Mouse (Mus musculus) stomach, embryonic 14.5 days (tissue): ENCODE results near the gene Hk1. TPM values are rescaled to one million over a fixed set of nuclear protein-coding genes. Genes with fewer than 3 reads are reported as not detected.

Experiments
- ATAC-seq: fragments of 200-750 bp; cut with Nextera tagmentation; 2 replicates; pipeline ENCODE4 v1.8.0; 2017; ENCODE audit warnings: low read depth, moderate TSS enrichment; ENCODE audit not compliant: insufficient number of reproducible peaks, insufficient read depth, low FRiP score
- H3K27ac ChIP-seq: fragments of 300-500 bp; sonication (generic); 2 replicates; pipeline ENCODE4 v1.5.1; 2014; ENCODE audit warnings: mild to moderate bottlenecking, low read length, moderate library complexity, mixed read lengths
- H3K27me3 ChIP-seq: fragments of 300-500 bp; sonication (generic); 2 replicates; pipeline ENCODE4 v1.6.1; 2014; ENCODE audit warnings: low read length, control low read depth, mixed read lengths; ENCODE audit not compliant: control insufficient read depth, insufficient read depth
- H3K36me3 ChIP-seq: fragments of 300-500 bp; sonication (generic); 2 replicates; pipeline ENCODE4 v1.6.1; 2014; ENCODE audit warnings: mild to moderate bottlenecking, control low read depth, low read length, moderate library complexity, mixed read lengths; ENCODE audit not compliant: control insufficient read depth, insufficient read depth
- H3K4me1 ChIP-seq: fragments of 300-500 bp; sonication (generic); 2 replicates; pipeline ENCODE4 v1.6.1; 2014; ENCODE audit warnings: low read length, control low read depth, mixed read lengths; ENCODE audit not compliant: control insufficient read depth, insufficient read depth
- H3K4me2 ChIP-seq: fragments of 300-500 bp; sonication (generic); replicated peaks from 2 replicates; pipeline ENCODE4 v1.6.1; 2014; ENCODE audit warnings: low read depth, low read length, control low read depth
- H3K4me3 ChIP-seq: fragments of 300-500 bp; sonication (generic); 2 replicates; pipeline ENCODE4 v1.5.1; 2014; ENCODE audit warnings: low read depth, low read length, control low read depth
- H3K9ac ChIP-seq: fragments of 300-500 bp; sonication (generic); replicated peaks from 2 replicates; pipeline ENCODE4 v1.6.1; 2014; ENCODE audit warnings: low read depth, mild to moderate bottlenecking, control low read depth, low read length, moderate library complexity, mixed read lengths
- H3K9me3 ChIP-seq: fragments of 300-500 bp; sonication (generic); 2 replicates; pipeline ENCODE4 v1.6.1; 2016; ENCODE audit warnings: low read depth, low read length, control low read depth; ENCODE audit not compliant: control insufficient read depth
- WGBS: fragments of 180-500 bp; shearing (Covaris S2); extraction: QIAGEN DNeasy Blood & Tissue Kit; methylation state at CpG from one replicate; pipeline ENCODE4 v1.1.7; 2014; 5-methylcytosine and 5-hydroxymethylcytosine counted together
- polyA plus RNA-seq: library from polyadenylated mRNA; unstranded; fragments of >200 nt; fragmentation: Nextera tagmentation; extraction: Ambion mirVana; gene quantifications from 2 replicates; pipeline ENCODE4 v1.2.1, GENCODE M21; 2014

Hk1 gene
- polyA plus RNA-seq, result 19.4 and 23.6 TPM in 2 replicates

DNA sequence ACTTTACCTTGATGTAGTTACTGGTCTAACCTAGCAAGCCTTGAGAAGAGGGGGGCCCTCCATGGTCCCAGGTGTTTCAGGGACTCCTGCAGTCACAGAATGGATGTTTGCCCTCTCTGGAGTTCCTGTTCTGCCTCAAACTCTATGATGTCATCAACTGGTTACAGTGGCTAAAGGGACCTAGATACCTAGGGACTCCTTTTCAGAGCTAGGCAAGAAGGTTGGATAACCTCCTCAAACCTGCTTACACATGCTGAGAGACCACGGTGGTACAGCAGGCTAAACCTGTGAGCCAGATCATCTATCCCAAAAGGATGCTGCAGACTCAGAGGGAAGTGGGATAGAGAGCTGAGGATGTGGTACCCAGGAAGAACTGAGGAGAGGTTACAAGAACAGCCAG is at the start of gene Hk1:
Gene Hk1 (minus strand): TSS at position 101 of the 400 bp plus-strand sequence.
- 84% methylated on average over 1 of the region's 1 CpGs for WGBS
- H3K4me2 ChIP-seq, result no peak within 1 kb of the TSS
- ATAC-seq, result no peak

DNA sequence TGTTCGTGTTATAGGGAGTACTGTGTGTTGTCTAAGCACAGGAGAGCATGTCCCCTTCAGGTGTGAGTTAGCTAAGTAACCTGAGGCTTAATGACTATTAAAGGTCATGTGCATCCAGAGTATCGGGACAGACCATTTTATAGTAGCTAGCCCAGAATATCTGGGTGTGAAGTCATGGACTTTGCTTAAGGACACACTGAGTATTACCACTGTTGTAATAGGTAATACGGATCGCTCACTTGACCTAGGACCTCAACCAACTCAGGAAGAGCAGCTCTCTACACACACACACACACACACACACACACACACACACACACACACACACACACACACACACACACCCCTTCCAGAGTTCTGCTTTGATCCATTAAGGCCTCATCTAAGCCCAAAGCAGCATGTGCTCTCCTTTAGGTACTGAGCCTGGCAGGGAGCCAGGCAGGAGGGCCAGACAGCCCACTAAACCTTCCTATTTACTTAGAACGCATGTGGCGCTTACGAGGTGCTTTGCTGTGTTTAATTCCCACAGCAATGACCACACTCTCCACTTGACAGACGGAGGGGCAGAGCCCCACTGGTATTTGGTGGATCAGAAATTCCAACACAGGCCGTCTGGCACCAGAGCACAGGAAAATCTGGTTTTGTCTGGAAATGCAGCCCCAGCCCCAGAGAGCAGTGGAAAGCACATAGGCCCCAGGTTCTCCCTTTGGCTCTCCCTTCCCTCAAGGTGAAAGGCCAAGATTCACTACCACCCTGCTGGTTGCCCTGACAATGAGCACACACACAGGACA is 45.6 kb upstream of the Hk1 start:
- Histone ChIP-seq H3K27ac (peak overlapping the region; percentile 44; the same call in 1 of the 2 replicates), H3K4me2 (no peak overlapping the region), H3K27me3 (no peaks in the 10 kb centered on the region), H3K4me1 (0 out of 2 replicates have a peak, but pooled peaks cover 8% of the 10 kb centered on the region), H3K36me3 (peaks cover 22% of the 10 kb centered on the region), H3K9me3 (no peaks in the 10 kb centered on the region), H3K9ac (no peak overlapping the region), H3K4me3 (no peak overlapping the region)
- 34% methylated on average over 9 of the region's 9 CpGs for WGBS
- peak; percentile 43; the same call in 1 of the 2 replicates for ATAC-seq

More for the DNA sequence above, at the start of gene Hk1:
- no peaks in the 10 kb centered on the region for H3K36me3 ChIP-seq
- no peak within 1 kb of the TSS for H3K27ac ChIP-seq
- no peaks in the 10 kb centered on the region for H3K27me3 ChIP-seq
- no peak within 1 kb of the TSS for H3K9ac ChIP-seq
- H3K9me3 ChIP-seq, result no peaks in the 10 kb centered on the region
- no peaks in the 10 kb centered on the region for H3K4me1 ChIP-seq
- no peak within 1 kb of the TSS for H3K4me3 ChIP-seq

DNA sequence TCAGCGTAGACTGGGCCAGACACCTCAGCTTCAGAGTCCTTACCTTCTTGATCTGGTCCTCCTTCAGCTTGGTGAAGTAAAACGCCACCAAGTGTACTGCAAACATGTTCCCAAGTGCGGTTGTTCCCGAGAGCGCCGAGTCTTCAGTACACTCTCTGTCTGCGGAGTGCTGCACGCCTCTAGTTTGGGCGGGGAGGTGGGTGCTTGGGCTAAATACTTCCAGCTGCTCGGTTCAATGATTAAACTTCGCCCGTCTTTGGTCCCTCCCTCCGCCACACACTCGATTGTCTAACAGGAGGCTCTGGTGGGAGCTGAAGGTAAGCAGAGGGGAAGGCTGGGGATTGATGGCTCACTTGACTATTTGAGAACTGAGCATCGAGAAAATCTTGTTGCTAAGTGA is 42.5 kb upstream of the Hk1 start, which contains the start of gene Hkdc1:
Gene Hkdc1 (minus strand): TSS at position 237 of the 400 bp plus-strand sequence.
- 45% methylated on average over 15 of the region's 15 CpGs for WGBS
- H3K36me3 ChIP-seq, result no peaks in the 10 kb centered on the region
- H3K9me3 ChIP-seq, result no peaks in the 10 kb centered on the region
- no peak within 1 kb of the TSS for H3K4me2 ChIP-seq
- no peak within 1 kb of the TSS for H3K9ac ChIP-seq
- H3K4me3 ChIP-seq, result no peak within 1 kb of the TSS
- 0 out of 2 replicates have a peak, but pooled peaks cover 8% of the 10 kb centered on the region for H3K4me1 ChIP-seq
- peak; percentile 44; the same call in 1 of the 2 replicates for ATAC-seq
- H3K27me3 ChIP-seq, result no peaks in the 10 kb centered on the region
- H3K27ac ChIP-seq, result no peak within 1 kb of the TSS; the same call in 1 of the 2 replicates

DNA sequence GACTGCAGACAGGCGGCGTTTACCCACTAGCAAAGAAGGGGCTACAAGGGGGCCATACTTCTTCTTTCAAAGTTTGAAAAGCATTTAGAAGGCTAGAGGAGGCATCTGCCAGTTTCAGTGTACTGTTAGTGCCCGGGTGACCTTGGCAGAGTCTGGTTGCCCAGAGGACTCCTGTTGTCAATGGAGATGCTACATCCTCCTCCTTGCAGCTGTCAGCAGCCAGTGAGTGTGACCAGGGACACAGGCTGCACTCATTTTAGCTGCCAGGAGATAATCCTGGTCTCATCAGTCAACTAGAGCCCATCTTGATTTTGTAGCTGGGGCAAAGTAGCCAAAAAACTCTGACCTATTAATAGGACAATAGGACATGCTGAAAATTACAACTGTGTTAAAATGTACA is 41.4 kb upstream of the Hk1 start:
- Histone ChIP-seq H3K36me3 (no peaks in the 10 kb centered on the region), H3K4me3 (no peak overlapping the region), H3K4me1 (0 out of 2 replicates have a peak, but pooled peaks cover 8% of the 10 kb centered on the region), H3K27ac (peak overlapping the region; percentile 1; the same call in 1 of the 2 replicates), H3K27me3 (no peaks in the 10 kb centered on the region), H3K9me3 (no peaks in the 10 kb centered on the region), H3K9ac (no peak overlapping the region), H3K4me2 (no peak overlapping the region)
- no peak for ATAC-seq
- WGBS, result 63% methylated on average over 3 of the region's 3 CpGs

DNA sequence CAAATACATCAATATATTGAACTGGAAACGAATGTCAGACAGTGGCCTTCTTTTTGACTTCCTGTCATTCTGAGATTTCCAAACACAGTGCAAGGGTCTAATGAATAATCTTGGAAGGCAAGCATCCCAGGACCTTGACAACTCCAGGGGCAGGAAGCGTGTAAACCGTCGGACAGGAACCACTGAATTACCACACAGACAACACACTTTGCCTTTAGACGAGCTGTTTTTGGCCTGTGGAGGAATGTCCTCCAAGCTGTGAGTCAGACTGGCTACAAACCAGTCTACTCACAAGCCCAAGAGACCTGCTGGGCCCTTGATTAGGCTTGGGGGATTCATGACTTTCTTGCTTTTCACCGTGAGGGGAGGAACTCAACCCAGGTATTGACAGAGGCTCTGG is 40.7 kb upstream of the Hk1 start:
- H3K27ac ChIP-seq, result peak overlapping the region; percentile 1; the same call in 1 of the 2 replicates
- no peak overlapping the region for H3K4me2 ChIP-seq
- no peak overlapping the region for H3K4me3 ChIP-seq

DNA sequence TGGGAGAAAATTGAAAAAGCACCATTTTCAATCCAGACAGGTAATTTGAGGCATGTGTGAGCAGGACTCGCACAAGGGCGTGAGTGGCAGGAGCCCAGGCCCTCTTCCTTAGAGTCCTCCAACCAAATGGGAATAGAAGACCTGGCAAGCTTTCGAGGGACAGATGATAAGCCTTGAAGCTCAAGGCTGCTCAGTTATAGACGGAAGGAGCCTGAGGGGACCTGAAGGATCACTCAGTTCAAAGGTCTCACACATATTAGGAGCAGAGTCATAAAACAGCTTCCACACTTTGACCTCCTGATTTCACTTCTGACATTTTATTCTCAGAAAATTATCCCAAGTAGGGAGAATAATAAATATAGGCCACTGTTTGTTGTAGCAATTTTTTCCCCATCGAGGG is 39.7 kb upstream of the Hk1 start:
- Histone ChIP-seq H3K27me3 (no peaks in the 10 kb centered on the region), H3K9me3 (no peaks in the 10 kb centered on the region), H3K4me1 (0 out of 2 replicates have a peak, but pooled peaks cover 2% of the 10 kb centered on the region), H3K36me3 (no peaks in the 10 kb centered on the region), H3K4me2 (no peak overlapping the region), H3K4me3 (no peak overlapping the region), H3K27ac (no peak overlapping the region), H3K9ac (no peak overlapping the region)
- WGBS, result 66% methylated on average over 5 of the region's 5 CpGs
- ATAC-seq, result no peak

More for the DNA sequence above, 40.7 kb upstream of the Hk1 start:
- Histone ChIP-seq H3K27me3 (no peaks in the 10 kb centered on the region), H3K9ac (no peak overlapping the region), H3K4me1 (0 out of 2 replicates have a peak, but pooled peaks cover 6% of the 10 kb centered on the region), H3K9me3 (no peaks in the 10 kb centered on the region), H3K36me3 (no peaks in the 10 kb centered on the region)
- ATAC-seq, result no peak
- WGBS, result 56% methylated on average over 6 of the region's 6 CpGs

DNA sequence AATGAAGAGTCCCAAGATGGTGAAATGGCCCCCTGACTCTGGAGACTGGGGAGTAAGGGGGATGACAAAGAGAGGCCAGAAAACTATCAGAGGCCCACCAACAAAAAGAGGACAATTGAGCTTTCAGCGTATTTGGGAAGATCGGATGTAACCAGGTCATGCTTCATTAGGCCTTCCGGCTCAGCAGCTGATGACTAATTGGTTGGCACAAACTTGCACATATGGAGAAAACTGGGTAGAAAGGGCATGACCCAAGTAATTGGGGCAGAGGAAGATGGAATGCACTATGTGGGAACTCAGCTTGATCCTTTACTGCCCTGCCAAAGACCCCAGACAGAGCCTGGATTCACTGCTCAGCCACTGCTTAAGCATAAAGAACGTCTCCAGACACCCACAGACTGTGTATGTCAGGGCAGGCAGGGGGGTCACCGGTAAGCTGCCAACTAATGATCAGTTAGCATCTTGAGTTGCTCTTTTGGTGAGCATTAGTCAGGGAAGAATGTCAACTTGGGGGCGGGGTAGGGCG is 39.2 kb upstream of the Hk1 start:
- Histone ChIP-seq H3K27ac (no peak overlapping the region), H3K4me1 (no peaks in the 10 kb centered on the region), H3K9me3 (no peaks in the 10 kb centered on the region), H3K4me3 (no peak overlapping the region), H3K4me2 (no peak overlapping the region), H3K36me3 (no peaks in the 10 kb centered on the region), H3K9ac (no peak overlapping the region), H3K27me3 (no peaks in the 10 kb centered on the region)
- no peak for ATAC-seq
- 78% methylated on average over 7 of the region's 7 CpGs for WGBS

DNA sequence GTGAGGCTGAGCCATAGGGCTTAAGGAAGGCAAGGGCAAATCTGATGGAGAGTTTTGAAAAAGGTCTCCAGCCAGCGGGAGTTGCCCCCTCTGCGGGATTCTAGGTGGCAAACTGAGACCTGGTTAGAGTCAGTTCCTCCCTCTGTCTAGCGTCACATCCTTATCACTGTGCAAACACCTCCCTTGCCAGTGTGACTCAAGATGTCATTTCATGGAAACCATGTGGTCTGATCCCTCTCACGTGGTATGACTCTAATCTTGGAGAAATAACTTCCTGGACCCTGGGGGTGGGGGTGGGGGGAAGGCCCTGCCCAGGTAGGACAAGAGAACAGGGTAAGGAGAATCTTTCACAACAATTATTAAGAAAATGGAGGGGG is 33.9 kb upstream of the Hk1 start:
- no peaks in the 10 kb centered on the region for H3K27me3 ChIP-seq
- H3K36me3 ChIP-seq, result no peaks in the 10 kb centered on the region
- peak; percentile 60 for ATAC-seq
- WGBS, result 18% methylated on average over 4 of the region's 4 CpGs
- no peaks in the 10 kb centered on the region for H3K4me1 ChIP-seq
- H3K4me3 ChIP-seq, result no peak overlapping the region
- H3K9ac ChIP-seq, result no peak overlapping the region
- peak overlapping the region; percentile 80 for H3K27ac ChIP-seq
- no peak overlapping the region for H3K4me2 ChIP-seq
- no peaks in the 10 kb centered on the region for H3K9me3 ChIP-seq
